Comparison of ENCODE assay signal across 8 mouse cellular contexts in the genomic region with DNA sequence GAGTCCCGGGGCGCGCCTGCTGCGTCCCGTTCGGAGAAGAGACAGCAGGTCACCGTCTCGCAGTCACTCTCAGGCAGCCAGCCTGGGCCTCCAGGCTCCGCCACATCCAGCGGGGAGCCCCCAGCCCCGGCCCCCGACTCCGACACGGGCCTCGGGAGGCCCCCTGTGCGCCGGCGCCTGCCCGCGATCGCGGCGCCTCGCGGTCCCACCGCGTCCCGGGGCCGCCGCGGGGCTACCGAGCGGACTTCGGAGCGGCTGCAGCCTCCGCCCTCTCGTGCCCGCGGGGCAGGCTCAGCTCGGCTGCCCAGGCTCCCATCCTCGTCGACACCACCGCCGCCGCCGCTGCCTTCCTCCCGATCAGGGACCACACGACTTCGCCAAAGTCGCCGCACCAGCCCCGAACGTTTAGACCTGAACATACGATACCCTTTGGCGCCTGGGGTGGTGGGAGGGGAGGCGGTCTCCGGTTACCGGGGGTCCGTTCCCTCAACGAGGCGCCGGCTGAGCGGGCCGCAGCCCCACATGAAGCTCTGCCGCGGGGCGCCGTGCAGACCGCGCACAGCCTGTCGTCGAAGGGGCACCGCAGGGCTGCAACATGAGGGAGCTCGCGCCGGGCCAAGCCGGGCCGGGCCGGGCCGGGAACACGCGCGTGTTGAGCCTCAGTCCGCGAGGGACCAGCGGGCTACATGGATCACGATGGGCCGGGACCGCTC. TPM values are rescaled to one million over a fixed set of nuclear protein-coding genes. Genes with fewer than 3 reads are reported as not detected.
DNase-seq lines count a peak whose midpoint lies in the region; ATAC-seq and TF ChIP-seq lines count a peak whose summit lies in the region.

No protein-coding gene starts in this region.

- no peaks in the 10 kb centered on the region for H3K27me3 ChIP-seq in embryonic facial prominence, embryonic 15.5 days
- no peaks in the 10 kb centered on the region for H3K27me3 ChIP-seq in hindbrain, embryonic 11.5 days (ENCODE audit: control insufficient read depth, insufficient read depth, low read length)
- peaks cover 42% of the 10 kb centered on the region for H3K27me3 ChIP-seq in liver, embryonic 14.5 days (ENCODE audit: control insufficient read depth, insufficient read depth, low read length)

- peak overlapping the region; percentile 98 for H3K9ac ChIP-seq in embryonic facial prominence, embryonic 15.5 days
- H3K9ac ChIP-seq in hindbrain, embryonic 11.5 days (ENCODE audit: low read depth, low read length) = peak overlapping the region; percentile 92
- H3K9ac ChIP-seq in liver, embryonic 14.5 days (replicated peaks) = peak overlapping the region; percentile 69

- TF ChIP-seq EP300 in liver, embryonic 14.5 days (IDR thresholded peaks at IDR 0.05; ENCODE audit: low read depth) = no peak

- H3K27ac ChIP-seq in embryonic facial prominence, embryonic 15.5 days (replicated peaks) = peak overlapping the region; percentile 97
- peak overlapping the region; percentile 92 for H3K27ac ChIP-seq in hindbrain, embryonic 11.5 days (ENCODE audit: low read depth, low read length)
- no peak overlapping the region for H3K27ac ChIP-seq in liver, embryonic 14.5 days

- H3K4me2 ChIP-seq in embryonic facial prominence, embryonic 15.5 days (replicated peaks) = peak overlapping the region; percentile 88
- H3K4me2 ChIP-seq in hindbrain, embryonic 11.5 days (replicated peaks; ENCODE audit: low read depth, low read length) = peak overlapping the region; percentile 96
- H3K4me2 ChIP-seq in liver, embryonic 14.5 days (ENCODE audit: low read depth) = peak overlapping the region; percentile 96

- ATAC-seq in embryonic facial prominence, embryonic 15.5 days (ENCODE audit: insufficient number of reproducible peaks, low FRiP score, low TSS enrichment, low read depth) = no peak
- no peak for ATAC-seq in hindbrain, embryonic 11.5 days (ENCODE audit: low FRiP score)
- no peak for ATAC-seq in liver, embryonic 14.5 days (ENCODE audit: insufficient read depth)

- no peaks in the 10 kb centered on the region for H3K9me3 ChIP-seq in embryonic facial prominence, embryonic 15.5 days (replicated peaks)
- H3K9me3 ChIP-seq in hindbrain, embryonic 11.5 days (ENCODE audit: control insufficient read depth, low read length) = no peaks in the 10 kb centered on the region
- H3K9me3 ChIP-seq in liver, embryonic 14.5 days (ENCODE audit: control insufficient read depth, low read length) = no peaks in the 10 kb centered on the region

- TF ChIP-seq CTCF in liver, embryonic 14.5 days (IDR thresholded peaks at IDR 0.05; ENCODE audit: low read depth) = no peak

- peaks cover 51% of the 10 kb centered on the region for H3K4me1 ChIP-seq in embryonic facial prominence, embryonic 15.5 days
- peaks cover 15% of the 10 kb centered on the region for H3K4me1 ChIP-seq in hindbrain, embryonic 11.5 days (replicated peaks; ENCODE audit: control insufficient read depth, insufficient read depth, low read length)
- peaks cover 46 to 54% of the 10 kb centered on the region in 2 experiments for H3K4me1 ChIP-seq in liver, embryonic 14.5 days (replicated peaks; ENCODE audit: control insufficient read depth in 2 of 2, insufficient read depth in 2 of 2, low read length in 1 of 2)

- peak overlapping the region; percentile 74 for H3K4me3 ChIP-seq in embryonic facial prominence, embryonic 15.5 days (replicated peaks)
- peak overlapping the region; percentile 79 for H3K4me3 ChIP-seq in hindbrain, embryonic 11.5 days (ENCODE audit: low read depth, low read length)
- H3K4me3 ChIP-seq in liver, embryonic 14.5 days (ENCODE audit: insufficient read depth in 1 of 2, low read depth in 2 of 2, low read length in 2 of 2) = peak overlapping the region; percentile 61 to 64

- no peaks in the 10 kb centered on the region for H3K36me3 ChIP-seq in embryonic facial prominence, embryonic 15.5 days
- no peaks in the 10 kb centered on the region for H3K36me3 ChIP-seq in hindbrain, embryonic 11.5 days (ENCODE audit: control insufficient read depth, insufficient read depth, low read length)
- no peaks in the 10 kb centered on the region for H3K36me3 ChIP-seq in liver, embryonic 14.5 days (replicated peaks; ENCODE audit: control insufficient read depth, insufficient read depth, low read depth)

- peak; percentile 47 to 59 for DNase-seq in spleen, postnatal 10 days (ENCODE audit: low spot score in 2 of 2)
- no peak for DNase-seq in spleen, adult 12 weeks (ENCODE audit: low spot score)
- DNase-seq in hindbrain, embryonic 11.5 days (ENCODE audit: low spot score) = peak; percentile 74
- no peak for DNase-seq in liver, embryonic 14.5 days (ENCODE audit: low read depth in 3 of 3, low spot score in 3 of 3)
- DNase-seq in retina, embryonic 14.5 days (ENCODE audit: low spot score) = peak; percentile 56
- no peak for DNase-seq in natural killer cell, adult 2 months (ENCODE audit: low spot score in 2 of 2)
- DNase-seq in adipocyte (ENCODE audit: low spot score) = no peak

- WGBS in embryonic facial prominence, embryonic 15.5 days = under 1% methylated on average over 88 of the region's 89 CpGs
- under 1% methylated on average over 82 of the region's 89 CpGs for WGBS in hindbrain, embryonic 11.5 days
- WGBS in liver, embryonic 14.5 days (ENCODE audit: insufficient replicate concordance) = under 1% methylated on average over 79 of the region's 89 CpGs

RNA-seq across cellular contexts. Expression of a gene that starts 1.1 kb away (rescaled TPM):
- polyA plus RNA-seq in embryonic facial prominence, embryonic 15.5 days (2015; fragmentation: Nextera tagmentation; extraction: Ambion mirVana) = 12.8 and 15.5 TPM in 2 replicates
- 5.5 and 7.1 TPM in 2 replicates for polyA plus RNA-seq in hindbrain, embryonic 11.5 days (2014; fragmentation: Nextera tagmentation; extraction: Ambion mirVana)
- 3.9 and 5.2 TPM in 2 replicates for polyA plus RNA-seq in liver, embryonic 14.5 days (2012; rRNA removed)
- 1.8 and 2.1 TPM in 2 replicates for polyA plus RNA-seq in liver, embryonic 14.5 days (2014; fragmentation: Nextera tagmentation; extraction: Ambion mirVana)

Comparison
In these comparisons a context has a peak if more than half of its experiments do, and no peak if none do; other contexts are left out.
1. DNase-seq: peak in spleen, postnatal 10 days (2 of 2), hindbrain, embryonic 11.5 days (single experiment) and retina, embryonic 14.5 days (single experiment); none in spleen, adult 12 weeks (single experiment), liver, embryonic 14.5 days (0 of 3), natural killer cell, adult 2 months (0 of 2) and adipocyte (single experiment).
2. Peak in every context shown above with its lines, with median percentiles within 50 percentile points of each other: H3K4me2 ChIP-seq, H3K4me3 ChIP-seq and H3K9ac ChIP-seq.